Mouse (Mus musculus): ENCODE results near the gene Alg9.

Alg9 gene

GRCm38 (mm10) chr9:50889964-50890363, 115.1 kb downstream of the Alg9 start:
- DNase-seq: no peak

- DNase-seq: no peak
Observed at GRCm38 (mm10) chr9:50890494-50891090, 115.8 kb downstream of the Alg9 start.
